Mouse (Mus musculus) urinary bladder, postnatal 14 days (tissue): ENCODE results near the gene Pde11a.

Experiments
- DNase-seq: peaks from one replicate; pipeline ENCODE4 v3.0.0; 2021; ENCODE audit warnings: low spot score

Gene Pde11a

GRCm38 (mm10) chr2:76338215-76339156 lies at the start of gene Pde11a:
Pde11a (minus strand) TSS chr2:76338774.
- peak; percentile 12 for DNase-seq

GRCm38 (mm10) chr2:76386531-76386930 lies 48.0 kb upstream of the Pde11a start:
- no peak for DNase-seq

- no peak for DNase-seq
Measured at GRCm38 (mm10) chr2:76378646-76379045, 40.1 kb upstream of the Pde11a start.

- no peak for DNase-seq
Measured at GRCm38 (mm10) chr2:76374544-76375206, 36.1 kb upstream of the Pde11a start.

- no peak for DNase-seq
Measured at GRCm38 (mm10) chr2:76372244-76372643, 33.7 kb upstream of the Pde11a start.

- no peak for DNase-seq
Measured at GRCm38 (mm10) chr2:76370656-76370922, 32.0 kb upstream of the Pde11a start.

- DNase-seq = peak; percentile 90
Measured at GRCm38 (mm10) chr2:76369821-76370655, 31.5 kb upstream of the Pde11a start, which contains the start of gene Rbm45. Rbm45 (plus strand) TSS chr2:76369984.

- DNase-seq = no peak
Measured at GRCm38 (mm10) chr2:76368861-76369660, 30.5 kb upstream of the Pde11a start.

- peak; percentile 88 for DNase-seq
Measured at GRCm38 (mm10) chr2:76367188-76367922, 28.8 kb upstream of the Pde11a start.

- no peak for DNase-seq
Measured at GRCm38 (mm10) chr2:76365811-76366210, 27.2 kb upstream of the Pde11a start.

GRCm38 (mm10) chr2:76362111-76362510 lies 23.5 kb upstream of the Pde11a start:
- DNase-seq = no peak

GRCm38 (mm10) chr2:76360226-76360625 lies 21.7 kb upstream of the Pde11a start, which contains the start of gene Cyct:
Cyct (minus strand) TSS chr2:76360450.
- DNase-seq = no peak

GRCm38 (mm10) chr2:76347839-76348238 lies 9.3 kb upstream of the Pde11a start:
- DNase-seq = no peak

GRCm38 (mm10) chr2:76342146-76342545 lies 3.6 kb upstream of the Pde11a start:
- no peak for DNase-seq

- DNase-seq = no peak
Measured at GRCm38 (mm10) chr2:76334596-76334995, 4.0 kb downstream of the Pde11a start.

- DNase-seq = no peak
Measured at GRCm38 (mm10) chr2:76332161-76332805, 6.3 kb downstream of the Pde11a start.

- no peak for DNase-seq
Measured at GRCm38 (mm10) chr2:76330081-76330480, 8.5 kb downstream of the Pde11a start.

- no peak for DNase-seq
Measured at GRCm38 (mm10) chr2:76326161-76326560, 12.4 kb downstream of the Pde11a start.

- no peak for DNase-seq
Measured at GRCm38 (mm10) chr2:76324463-76324862, 14.1 kb downstream of the Pde11a start.

GRCm38 (mm10) chr2:76323185-76323875 lies 15.2 kb downstream of the Pde11a start:
- DNase-seq = no peak
